Mouse (Mus musculus): ENCODE measurements around the gene Wipf3. TPM values are rescaled to one million over a fixed set of nuclear protein-coding genes. Genes with fewer than 3 reads are reported as not detected.

Wipf3 gene
- polyA plus RNA-seq, 1 experiment from 2014 or later = 2.8 TPM

DNA sequence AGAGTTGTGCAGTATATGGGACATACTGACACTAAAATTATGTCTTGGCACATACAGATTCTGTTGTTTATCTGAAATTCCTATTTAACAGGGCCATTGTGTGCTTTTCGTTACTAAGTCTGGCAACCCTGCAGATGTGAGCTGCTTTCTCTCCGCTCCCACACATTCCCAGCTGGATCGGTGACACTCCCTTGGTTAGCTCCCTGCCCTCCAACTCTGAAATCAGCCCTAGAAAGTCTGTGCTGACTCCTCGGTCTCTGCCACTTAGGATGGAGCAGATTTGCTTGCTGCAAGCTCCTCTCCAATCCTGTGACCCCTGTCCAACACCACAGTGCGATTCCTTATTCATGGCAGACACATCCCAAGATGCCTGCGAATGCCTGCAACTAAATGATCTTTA, 35.5 kb upstream of the Wipf3 start:
- H3K4me3 ChIP-seq (ENCODE audit: low read depth, low read length) = no peak overlapping the region
- no peak for ATAC-seq (ENCODE audit: low read depth)
- no peaks in the 10 kb centered on the region for H3K9me3 ChIP-seq (ENCODE audit: control insufficient read depth, low read length)
- no peaks in the 10 kb centered on the region for H3K27me3 ChIP-seq (ENCODE audit: control insufficient read depth, insufficient read depth, low read length)
- H3K36me3 ChIP-seq (ENCODE audit: control insufficient read depth, insufficient read depth, low read length) = no peaks in the 10 kb centered on the region
- 78% methylated on average over 6 of the region's 6 CpGs for WGBS
- no peak overlapping the region for H3K9ac ChIP-seq (replicated peaks; ENCODE audit: low read depth, low read length)
- H3K27ac ChIP-seq (ENCODE audit: low read depth, low read length) = no peak overlapping the region
- no peak overlapping the region for H3K4me2 ChIP-seq (ENCODE audit: low read depth, low read length)
- peaks cover 2% of the 10 kb centered on the region; the same call in 1 of the 2 replicates for H3K4me1 ChIP-seq (ENCODE audit: control insufficient read depth, insufficient read depth, low read length)

DNA sequence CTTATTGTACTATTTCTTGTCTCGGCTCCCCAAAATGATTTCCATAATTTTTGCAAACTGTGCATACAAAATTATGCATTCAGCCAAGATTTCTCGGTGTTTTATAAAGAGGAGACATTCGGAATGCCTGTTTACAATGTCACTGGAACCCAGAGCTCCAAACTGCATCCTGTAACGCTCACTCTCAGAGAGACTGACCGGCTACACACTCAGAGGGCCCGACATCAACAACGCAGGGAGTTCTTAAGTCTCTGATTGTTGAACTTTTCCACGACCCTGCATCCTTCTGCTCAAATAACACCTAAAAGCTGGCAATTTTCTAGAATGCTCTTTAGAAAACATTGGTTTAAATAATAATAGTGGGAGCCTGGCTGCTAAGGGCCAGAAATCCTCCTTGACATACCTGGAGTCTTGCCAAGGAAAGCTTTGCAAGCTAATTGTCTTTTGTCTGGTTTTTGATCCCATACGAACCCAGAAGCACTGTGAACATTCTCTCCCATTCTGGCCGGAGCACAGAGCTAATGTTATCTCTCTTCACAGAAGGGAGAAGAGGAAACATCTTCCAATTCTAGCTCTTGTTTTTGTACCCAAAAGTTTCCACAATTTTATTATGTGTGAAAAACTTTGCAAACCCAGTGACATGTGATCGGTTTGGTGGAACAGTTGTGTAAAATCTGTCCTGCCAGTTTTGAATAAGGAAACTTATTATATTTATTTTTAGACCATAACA, 30.0 kb upstream of the Wipf3 start:
- 56% methylated on average over 11 of the region's 11 CpGs for WGBS
- no peak overlapping the region for H3K4me2 ChIP-seq (ENCODE audit: low read depth, low read length)
- H3K9ac ChIP-seq (replicated peaks; ENCODE audit: low read depth, low read length) = no peak overlapping the region
- no peaks in the 10 kb centered on the region for H3K36me3 ChIP-seq (ENCODE audit: control insufficient read depth, insufficient read depth, low read length)
- no peaks in the 10 kb centered on the region for H3K4me1 ChIP-seq (ENCODE audit: control insufficient read depth, insufficient read depth, low read length)
- H3K4me3 ChIP-seq (ENCODE audit: low read depth, low read length) = no peak overlapping the region
- H3K27me3 ChIP-seq (ENCODE audit: control insufficient read depth, insufficient read depth, low read length) = no peaks in the 10 kb centered on the region
- no peak for ATAC-seq (ENCODE audit: low read depth)
- 0 out of 2 replicates have a peak overlapping the region, but pooled peaks have one; percentile 22 for H3K27ac ChIP-seq (ENCODE audit: low read depth, low read length)
- no peaks in the 10 kb centered on the region for H3K9me3 ChIP-seq (ENCODE audit: control insufficient read depth, low read length)

DNA sequence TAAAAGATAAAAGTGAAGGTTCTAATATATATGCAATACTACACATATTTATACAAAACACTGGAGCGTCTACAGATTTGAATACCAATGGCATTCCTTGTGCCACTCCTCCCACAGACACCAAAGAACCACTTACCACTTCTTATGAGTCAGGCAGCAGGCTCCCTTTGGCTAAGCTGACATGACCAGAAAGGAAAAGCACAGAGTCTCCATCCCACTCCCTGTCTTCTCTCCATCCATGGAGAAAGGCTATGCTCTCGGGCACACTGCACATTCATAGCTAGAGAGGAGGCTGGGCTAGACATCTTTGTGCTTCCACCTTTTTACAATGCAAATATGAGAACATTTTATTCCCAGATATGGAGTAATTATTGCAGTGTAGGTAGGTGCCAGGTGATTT, 27.9 kb upstream of the Wipf3 start:
- WGBS = 85% methylated on average over 2 of the region's 2 CpGs
- Histone ChIP-seq H3K4me1 (ENCODE audit: control insufficient read depth, insufficient read depth, low read length) (no peaks in the 10 kb centered on the region), H3K9me3 (ENCODE audit: control insufficient read depth, low read length) (no peaks in the 10 kb centered on the region), H3K9ac (replicated peaks; ENCODE audit: low read depth, low read length) (no peak overlapping the region), H3K27me3 (ENCODE audit: control insufficient read depth, insufficient read depth, low read length) (no peaks in the 10 kb centered on the region), H3K4me2 (ENCODE audit: low read depth, low read length) (no peak overlapping the region), H3K36me3 (ENCODE audit: control insufficient read depth, insufficient read depth, low read length) (no peaks in the 10 kb centered on the region), H3K4me3 (ENCODE audit: low read depth, low read length) (no peak overlapping the region), H3K27ac (ENCODE audit: low read depth, low read length) (no peak overlapping the region)
- no peak for ATAC-seq (ENCODE audit: low read depth)

DNA sequence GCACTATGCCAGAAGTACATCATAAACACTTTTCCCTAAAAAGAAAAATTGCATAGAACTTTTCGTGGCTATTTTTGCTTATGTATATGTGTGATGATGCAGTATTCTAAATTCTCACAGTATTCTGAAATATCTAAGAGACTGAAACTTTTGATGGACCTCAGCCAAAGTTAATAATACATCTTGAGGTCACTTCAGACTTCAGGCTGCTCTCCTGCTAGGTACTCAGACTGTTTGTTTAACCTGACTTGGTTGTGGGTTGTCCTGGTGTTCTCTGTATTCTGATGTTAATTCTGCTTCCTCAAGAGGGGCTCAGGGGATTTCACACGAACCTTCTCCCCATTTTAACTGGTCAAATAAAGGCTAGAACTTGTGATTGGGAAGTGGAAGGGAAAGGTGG, 24.5 kb upstream of the Wipf3 start:
- Histone ChIP-seq H3K9me3 (ENCODE audit: control insufficient read depth, low read length) (no peaks in the 10 kb centered on the region), H3K27me3 (ENCODE audit: control insufficient read depth, insufficient read depth, low read length) (no peaks in the 10 kb centered on the region), H3K9ac (replicated peaks; ENCODE audit: low read depth, low read length) (no peak overlapping the region), H3K36me3 (ENCODE audit: control insufficient read depth, insufficient read depth, low read length) (no peaks in the 10 kb centered on the region), H3K4me2 (ENCODE audit: low read depth, low read length) (no peak overlapping the region), H3K4me3 (ENCODE audit: low read depth, low read length) (no peak overlapping the region), H3K27ac (ENCODE audit: low read depth, low read length) (no peak overlapping the region), H3K4me1 (ENCODE audit: control insufficient read depth, insufficient read depth, low read length) (no peaks in the 10 kb centered on the region)
- 53% methylated on average over 2 of the region's 2 CpGs for WGBS
- ATAC-seq (ENCODE audit: low read depth) = no peak

DNA sequence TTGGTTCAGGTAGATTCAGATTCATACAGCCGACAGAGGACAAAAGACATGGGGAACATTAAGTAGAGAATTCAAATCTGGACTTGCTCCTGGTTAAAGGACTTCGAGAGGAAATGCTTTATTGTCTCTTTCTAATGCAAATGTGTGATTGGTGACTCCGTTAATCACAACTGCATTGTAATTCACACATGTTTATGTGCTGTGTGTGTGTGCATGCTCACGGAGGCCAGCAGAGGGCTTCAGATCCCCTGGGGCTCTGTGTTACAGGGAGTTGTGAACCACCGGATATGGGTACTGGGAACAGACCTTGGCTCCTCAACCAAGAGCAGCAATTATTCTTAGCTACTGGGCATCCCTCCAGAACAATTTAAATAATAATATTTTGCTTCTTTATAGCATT, 23.3 kb upstream of the Wipf3 start:
- no peaks in the 10 kb centered on the region for H3K36me3 ChIP-seq (ENCODE audit: control insufficient read depth, insufficient read depth, low read length)
- no peak overlapping the region for H3K4me3 ChIP-seq (ENCODE audit: low read depth, low read length)
- H3K27me3 ChIP-seq (ENCODE audit: control insufficient read depth, insufficient read depth, low read length) = no peaks in the 10 kb centered on the region
- H3K27ac ChIP-seq (ENCODE audit: low read depth, low read length) = no peak overlapping the region
- no peak overlapping the region for H3K9ac ChIP-seq (replicated peaks; ENCODE audit: low read depth, low read length)
- no peak overlapping the region for H3K4me2 ChIP-seq (ENCODE audit: low read depth, low read length)
- H3K9me3 ChIP-seq (ENCODE audit: control insufficient read depth, low read length) = no peaks in the 10 kb centered on the region
- WGBS = 71% methylated on average over 5 of the region's 5 CpGs
- H3K4me1 ChIP-seq (ENCODE audit: control insufficient read depth, insufficient read depth, low read length) = no peaks in the 10 kb centered on the region
- ATAC-seq (ENCODE audit: low read depth) = no peak

DNA sequence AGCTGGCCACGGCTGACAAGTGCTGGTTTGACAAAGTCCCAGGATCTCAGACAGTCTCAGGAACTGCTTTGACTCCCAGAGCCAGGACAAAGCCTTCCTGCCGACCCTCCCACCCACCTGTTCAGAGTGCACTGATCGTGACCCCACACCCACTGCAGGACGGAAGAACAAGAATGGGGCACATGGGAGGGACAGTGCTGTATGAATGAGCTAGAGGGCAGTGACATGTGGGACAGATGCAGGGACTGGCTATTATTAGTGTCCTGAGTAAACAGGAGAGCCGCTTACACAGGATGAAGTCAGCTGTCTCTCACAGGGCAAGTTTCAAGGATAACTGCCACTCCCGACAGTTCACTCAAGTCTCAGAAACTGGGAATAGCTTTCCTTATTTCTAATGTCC, 20.1 kb upstream of the Wipf3 start:
- H3K27ac ChIP-seq (ENCODE audit: low read depth, low read length) = no peak overlapping the region
- H3K4me2 ChIP-seq (ENCODE audit: low read depth, low read length) = no peak overlapping the region
- no peaks in the 10 kb centered on the region for H3K9me3 ChIP-seq (ENCODE audit: control insufficient read depth, low read length)
- no peaks in the 10 kb centered on the region for H3K4me1 ChIP-seq (ENCODE audit: control insufficient read depth, insufficient read depth, low read length)
- no peak overlapping the region for H3K9ac ChIP-seq (replicated peaks; ENCODE audit: low read depth, low read length)
- H3K27me3 ChIP-seq (ENCODE audit: control insufficient read depth, insufficient read depth, low read length) = no peaks in the 10 kb centered on the region
- no peaks in the 10 kb centered on the region for H3K36me3 ChIP-seq (ENCODE audit: control insufficient read depth, insufficient read depth, low read length)
- H3K4me3 ChIP-seq (ENCODE audit: low read depth, low read length) = no peak overlapping the region
- no peak for ATAC-seq (ENCODE audit: low read depth)
- 32% methylated on average over 6 of the region's 6 CpGs for WGBS

DNA sequence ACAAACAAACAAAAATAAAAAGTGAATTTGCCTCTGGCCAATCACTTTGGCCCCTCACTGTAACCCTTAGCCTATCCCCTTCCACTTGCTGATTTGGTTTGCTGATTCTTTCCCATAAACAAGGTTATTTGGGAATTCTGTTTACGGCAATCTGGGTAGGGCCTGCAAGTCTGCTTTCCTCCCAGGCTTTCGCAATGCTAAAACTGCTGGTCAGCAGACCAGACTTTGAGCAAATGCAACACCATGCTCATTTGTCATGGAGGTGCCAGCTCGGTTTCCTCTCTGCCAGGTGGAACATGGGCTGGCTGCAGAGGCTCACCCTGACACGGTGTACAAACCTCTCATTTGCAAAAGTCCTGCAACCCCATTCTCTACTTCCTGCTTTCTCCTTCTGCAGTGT, 19.0 kb upstream of the Wipf3 start:
- no peaks in the 10 kb centered on the region for H3K9me3 ChIP-seq (ENCODE audit: control insufficient read depth, low read length)
- no peaks in the 10 kb centered on the region for H3K4me1 ChIP-seq (ENCODE audit: control insufficient read depth, insufficient read depth, low read length)
- ATAC-seq (ENCODE audit: low read depth) = no peak
- H3K27ac ChIP-seq (ENCODE audit: low read depth, low read length) = no peak overlapping the region
- no peaks in the 10 kb centered on the region for H3K36me3 ChIP-seq (ENCODE audit: control insufficient read depth, insufficient read depth, low read length)
- no peaks in the 10 kb centered on the region for H3K27me3 ChIP-seq (ENCODE audit: control insufficient read depth, insufficient read depth, low read length)
- WGBS = 87% methylated on average over 4 of the region's 4 CpGs
- H3K4me2 ChIP-seq (ENCODE audit: low read depth, low read length) = no peak overlapping the region
- H3K9ac ChIP-seq (replicated peaks; ENCODE audit: low read depth, low read length) = no peak overlapping the region
- no peak overlapping the region for H3K4me3 ChIP-seq (ENCODE audit: low read depth, low read length)

DNA sequence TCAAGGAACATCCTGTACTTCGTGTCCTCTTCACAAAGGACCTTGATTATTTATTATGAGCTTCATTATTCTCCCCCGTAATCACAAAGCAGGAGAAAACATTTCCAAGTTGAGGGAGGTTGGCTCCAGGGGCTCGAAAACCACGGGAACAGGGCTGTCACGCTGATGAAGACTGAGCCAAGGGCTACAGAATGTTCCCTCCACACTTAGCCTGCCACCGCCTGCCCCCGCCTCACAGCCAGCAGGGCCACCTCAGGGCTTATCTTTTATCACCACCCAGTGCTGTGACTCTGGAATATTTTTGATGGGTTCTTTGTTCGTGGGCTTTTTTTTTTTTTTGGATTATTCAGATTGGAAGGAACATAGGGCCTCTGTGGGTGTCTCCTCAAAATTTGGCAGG, 17.8 kb upstream of the Wipf3 start:
- H3K27me3 ChIP-seq (ENCODE audit: control insufficient read depth, insufficient read depth, low read length) = no peaks in the 10 kb centered on the region
- H3K9me3 ChIP-seq (ENCODE audit: control insufficient read depth, low read length) = no peaks in the 10 kb centered on the region
- no peaks in the 10 kb centered on the region for H3K36me3 ChIP-seq (ENCODE audit: control insufficient read depth, insufficient read depth, low read length)
- H3K4me1 ChIP-seq (ENCODE audit: control insufficient read depth, insufficient read depth, low read length) = no peaks in the 10 kb centered on the region
- no peak overlapping the region for H3K4me3 ChIP-seq (ENCODE audit: low read depth, low read length)
- no peak overlapping the region for H3K9ac ChIP-seq (replicated peaks; ENCODE audit: low read depth, low read length)
- no peak for ATAC-seq (ENCODE audit: low read depth)
- 75% methylated on average over 8 of the region's 8 CpGs for WGBS
- no peak overlapping the region for H3K4me2 ChIP-seq (ENCODE audit: low read depth, low read length)
- no peak overlapping the region for H3K27ac ChIP-seq (ENCODE audit: low read depth, low read length)

DNA sequence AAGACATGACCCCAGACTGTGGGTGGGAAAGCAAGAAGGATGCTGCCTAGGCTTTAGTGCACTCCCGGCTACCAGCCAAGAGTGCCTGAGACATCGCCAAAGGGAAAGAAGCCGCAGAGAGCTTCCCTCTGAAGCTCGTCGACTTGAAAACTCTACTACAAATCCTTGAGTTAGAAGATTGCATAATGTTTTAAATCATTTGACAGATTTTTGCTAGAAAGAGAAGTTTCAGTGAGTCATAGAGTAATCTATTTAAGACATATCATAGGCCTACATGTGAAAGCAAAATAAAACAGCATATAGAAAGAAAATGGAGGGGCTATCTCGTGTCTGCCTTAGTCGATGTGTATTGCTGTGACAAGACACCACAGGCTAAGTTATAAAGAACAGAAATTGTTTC, 16.5 kb upstream of the Wipf3 start:
- Histone ChIP-seq H3K4me3 (ENCODE audit: low read depth, low read length) (no peak overlapping the region), H3K9me3 (ENCODE audit: control insufficient read depth, low read length) (no peaks in the 10 kb centered on the region), H3K9ac (replicated peaks; ENCODE audit: low read depth, low read length) (no peak overlapping the region), H3K27me3 (ENCODE audit: control insufficient read depth, insufficient read depth, low read length) (no peaks in the 10 kb centered on the region), H3K4me1 (ENCODE audit: control insufficient read depth, insufficient read depth, low read length) (no peaks in the 10 kb centered on the region), H3K27ac (ENCODE audit: low read depth, low read length) (no peak overlapping the region), H3K4me2 (ENCODE audit: low read depth, low read length) (no peak overlapping the region), H3K36me3 (ENCODE audit: control insufficient read depth, insufficient read depth, low read length) (no peaks in the 10 kb centered on the region)
- no peak for ATAC-seq (ENCODE audit: low read depth)
- WGBS = 91% methylated on average over 7 of the region's 7 CpGs
